Mouse (Mus musculus) midbrain, embryonic 16.5 days (tissue): ENCODE measurements around the gene Asic1. TPM values are rescaled to one million over a fixed set of nuclear protein-coding genes. Genes with fewer than 3 reads are reported as not detected.
A peak's percentile ranks its signal among the peaks of the same experiment; 100 is the strongest.

Experiments used
- ATAC-seq: fragments of 200-750 bp; cut with Nextera tagmentation; 2 replicates; pipeline ENCODE4 v1.8.0; 2017; ENCODE audit warnings: moderate TSS enrichment
- H3K27ac ChIP-seq: fragments of 300-500 bp; sonication (generic); 2 replicates; pipeline ENCODE4 v1.5.1; 2014; ENCODE audit warnings: mild to moderate bottlenecking, low read length, mixed read lengths
- H3K27me3 ChIP-seq: fragments of 300-500 bp; sonication (generic); 2 replicates; pipeline ENCODE4 v1.6.1; 2014; ENCODE audit warnings: low read depth, low read length, mixed read lengths; ENCODE audit not compliant: control insufficient read depth, insufficient read depth
- H3K36me3 ChIP-seq: fragments of 300-500 bp; sonication (generic); 2 replicates; pipeline ENCODE4 v1.6.1; 2014; ENCODE audit warnings: mild to moderate bottlenecking, low read length, moderate library complexity, mixed read lengths; ENCODE audit not compliant: control insufficient read depth, insufficient read depth
- H3K4me1 ChIP-seq: fragments of 300-500 bp; sonication (generic); 2 replicates; pipeline ENCODE4 v1.6.1; 2014; ENCODE audit warnings: mild to moderate bottlenecking, low read length, mixed read lengths; ENCODE audit not compliant: control insufficient read depth, insufficient read depth
- H3K4me2 ChIP-seq: fragments of 300-500 bp; sonication (generic); 2 replicates; pipeline ENCODE4 v1.6.1; 2014; ENCODE audit warnings: mild to moderate bottlenecking, low read length, mixed read lengths
- H3K4me3 ChIP-seq: fragments of 300-500 bp; sonication (generic); 2 replicates; pipeline ENCODE4 v1.5.1; 2014; ENCODE audit warnings: low read depth, mild to moderate bottlenecking, low read length, moderate library complexity, mixed read lengths
- H3K9ac ChIP-seq: fragments of 300-500 bp; sonication (generic); 2 replicates; pipeline ENCODE4 v1.6.1; 2014; ENCODE audit warnings: low read depth, low read length, mixed read lengths
- H3K9me3 ChIP-seq: fragments of 300-500 bp; sonication (generic); replicated peaks from 2 replicates; pipeline ENCODE4 v1.6.1; 2014; ENCODE audit warnings: mild to moderate bottlenecking, low read length, mixed read lengths; ENCODE audit not compliant: control insufficient read depth, poor library complexity, severe bottlenecking
- WGBS: fragments of 180-500 bp; shearing (Covaris S2); extraction: QIAGEN DNeasy Blood & Tissue Kit; methylation state at CpG from one replicate; pipeline ENCODE4 v1.1.7; 2014; 5-methylcytosine and 5-hydroxymethylcytosine counted together
- polyA plus RNA-seq: library from polyadenylated mRNA; unstranded; fragments of >200 nt; fragmentation: Nextera tagmentation; extraction: Ambion mirVana; gene quantifications from 2 replicates; pipeline ENCODE4 v1.2.1, GENCODE M21; 2015

Gene Asic1
- polyA plus RNA-seq, 1 experiment from 2014 or later: 53.9 TPM

DNA sequence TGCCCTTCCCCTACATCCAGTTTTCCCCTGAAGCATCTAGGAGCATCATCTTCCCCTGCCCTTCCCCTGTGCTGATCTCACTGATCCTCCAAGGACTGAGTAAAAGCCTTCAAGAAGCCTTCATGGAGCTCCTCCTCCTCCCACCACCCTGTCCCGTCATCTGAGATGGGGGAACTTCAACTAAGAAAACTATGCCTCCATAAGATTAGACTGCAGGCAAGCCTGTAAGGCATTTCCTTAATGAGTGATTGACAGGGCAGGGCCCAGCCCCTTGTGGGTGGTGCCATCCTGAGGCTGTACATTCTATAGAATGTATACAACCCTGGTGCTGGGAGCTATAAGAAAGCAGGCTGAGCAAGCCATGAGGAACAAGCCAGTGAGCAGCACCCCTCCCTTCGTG is 11.7 kb upstream of the Asic1 start:
- no peak overlapping the region for H3K9ac ChIP-seq
- no peaks in the 10 kb centered on the region for H3K36me3 ChIP-seq
- H3K27me3 ChIP-seq: peaks cover 12% of the 10 kb centered on the region; the same call in 1 of the 2 replicates
- 69% methylated on average over 2 of the region's 2 CpGs for WGBS
- H3K4me2 ChIP-seq: no peak overlapping the region
- no peaks in the 10 kb centered on the region for H3K9me3 ChIP-seq
- no peak overlapping the region for H3K27ac ChIP-seq
- H3K4me1 ChIP-seq: peaks cover 10% of the 10 kb centered on the region; the same call in 1 of the 2 replicates
- no peak overlapping the region for H3K4me3 ChIP-seq
- ATAC-seq: no peak

DNA sequence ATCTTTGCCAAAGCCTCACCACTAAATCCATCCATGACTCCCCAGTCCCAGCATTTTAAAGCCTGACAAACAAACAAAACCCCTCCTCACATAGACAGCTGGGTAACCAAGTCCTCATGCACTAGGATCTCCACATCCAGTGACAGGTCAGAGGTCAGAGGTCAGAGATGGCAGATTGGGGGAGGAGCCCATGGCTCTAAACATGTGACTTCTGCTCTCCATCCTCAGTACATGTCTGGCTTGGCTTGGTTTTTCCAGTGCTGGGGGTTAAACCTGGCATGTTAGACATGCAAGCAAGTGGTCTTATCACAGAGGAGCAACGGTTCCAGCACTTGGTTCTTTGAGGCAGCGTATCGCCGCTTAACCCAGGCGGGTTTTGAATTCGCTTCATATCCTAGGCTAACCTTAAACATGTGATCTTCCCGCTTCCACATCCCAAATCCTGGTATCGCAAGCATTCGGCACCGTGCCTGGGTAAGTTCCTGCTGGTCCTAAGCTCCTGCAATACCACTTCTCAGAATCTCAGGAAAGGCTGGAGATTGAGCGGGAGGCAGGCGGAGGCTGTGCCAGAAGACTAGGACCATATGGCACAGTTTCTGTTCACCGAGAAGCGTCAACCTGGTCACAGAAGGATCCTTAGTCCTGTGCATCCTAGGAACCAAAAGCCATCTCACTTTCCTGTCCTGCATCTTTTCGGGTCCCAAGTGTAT is 8.9 kb upstream of the Asic1 start:
- Histone ChIP-seq H3K9ac (no peak overlapping the region), H3K27me3 (no peaks in the 10 kb centered on the region), H3K4me1 (peaks cover 20% of the 10 kb centered on the region), H3K4me2 (no peak overlapping the region), H3K9me3 (no peaks in the 10 kb centered on the region), H3K4me3 (no peak overlapping the region), H3K27ac (0 out of 2 replicates have a peak overlapping the region, but pooled peaks have one; percentile 47), H3K36me3 (no peaks in the 10 kb centered on the region)
- ATAC-seq: no peak
- 95% methylated on average over 15 of the region's 15 CpGs for WGBS

DNA sequence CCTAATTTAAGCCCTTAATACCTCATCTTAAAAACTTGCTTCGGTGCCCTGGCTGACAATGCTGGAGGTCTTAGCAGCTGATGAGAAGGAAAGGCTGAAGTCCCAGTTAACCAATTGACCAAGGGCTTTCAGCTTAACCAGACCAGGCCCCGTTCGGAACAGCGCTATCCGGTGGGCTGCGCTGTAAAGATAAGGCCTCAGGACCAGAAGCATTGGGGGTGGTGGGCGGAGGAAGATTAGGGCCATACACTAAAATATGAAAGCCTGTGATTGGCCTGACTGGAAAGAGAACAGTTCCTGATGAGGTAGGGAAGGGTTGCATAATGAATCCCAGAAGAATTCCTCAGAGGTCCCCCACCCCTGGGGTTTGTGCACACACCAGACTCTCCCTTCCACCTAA is 7.8 kb upstream of the Asic1 start:
- H3K36me3 ChIP-seq: no peaks in the 10 kb centered on the region
- H3K4me2 ChIP-seq: no peak overlapping the region
- ATAC-seq: no peak
- no peaks in the 10 kb centered on the region for H3K27me3 ChIP-seq
- peak overlapping the region; percentile 54; the same call in 1 of the 2 replicates for H3K27ac ChIP-seq
- WGBS: 49% methylated on average over 7 of the region's 7 CpGs
- H3K4me1 ChIP-seq: peaks cover 21% of the 10 kb centered on the region
- no peak overlapping the region for H3K9ac ChIP-seq
- no peaks in the 10 kb centered on the region for H3K9me3 ChIP-seq
- H3K4me3 ChIP-seq: no peak overlapping the region

DNA sequence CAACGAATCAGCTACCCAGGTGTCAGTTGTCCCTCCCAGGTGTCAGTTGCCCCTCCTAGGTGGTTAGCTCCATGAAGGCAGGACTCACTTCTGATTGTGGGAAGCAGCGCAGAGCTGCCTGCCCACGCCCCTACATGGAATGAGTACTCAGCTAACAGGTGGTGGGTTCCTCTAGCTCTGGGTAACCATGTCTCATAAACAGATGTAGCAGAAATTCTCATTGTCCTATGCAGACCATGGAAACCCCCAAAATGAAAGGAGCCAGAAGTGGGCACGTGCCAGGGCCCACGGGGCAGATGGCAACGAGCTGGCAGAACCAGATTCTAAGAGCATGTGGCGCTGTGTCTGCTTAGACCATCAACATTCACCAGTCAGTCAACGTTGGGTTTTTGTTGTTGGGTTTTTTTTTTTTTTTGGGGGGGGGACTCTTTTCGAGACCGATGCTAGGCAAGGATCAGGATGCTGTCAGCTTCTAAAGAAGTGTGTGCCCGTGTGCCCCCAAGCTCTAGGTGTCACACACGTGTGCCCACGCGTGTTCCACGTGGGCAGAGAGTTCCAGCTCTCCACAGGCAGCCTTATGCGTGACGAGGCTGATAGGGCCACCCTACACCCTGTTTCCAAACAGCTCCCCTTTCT is 6.1 kb upstream of the Asic1 start:
- peak overlapping the region; percentile 63 for H3K9ac ChIP-seq
- H3K36me3 ChIP-seq: no peaks in the 10 kb centered on the region
- no peaks in the 10 kb centered on the region for H3K27me3 ChIP-seq
- no peak for ATAC-seq
- H3K4me2 ChIP-seq: peak overlapping the region; percentile 66
- H3K9me3 ChIP-seq: no peaks in the 10 kb centered on the region
- 4% methylated on average over 17 of the region's 17 CpGs for WGBS
- peaks cover 27% of the 10 kb centered on the region for H3K4me1 ChIP-seq
- H3K4me3 ChIP-seq: peak overlapping the region; percentile 37
- H3K27ac ChIP-seq: peak overlapping the region; percentile 59

DNA sequence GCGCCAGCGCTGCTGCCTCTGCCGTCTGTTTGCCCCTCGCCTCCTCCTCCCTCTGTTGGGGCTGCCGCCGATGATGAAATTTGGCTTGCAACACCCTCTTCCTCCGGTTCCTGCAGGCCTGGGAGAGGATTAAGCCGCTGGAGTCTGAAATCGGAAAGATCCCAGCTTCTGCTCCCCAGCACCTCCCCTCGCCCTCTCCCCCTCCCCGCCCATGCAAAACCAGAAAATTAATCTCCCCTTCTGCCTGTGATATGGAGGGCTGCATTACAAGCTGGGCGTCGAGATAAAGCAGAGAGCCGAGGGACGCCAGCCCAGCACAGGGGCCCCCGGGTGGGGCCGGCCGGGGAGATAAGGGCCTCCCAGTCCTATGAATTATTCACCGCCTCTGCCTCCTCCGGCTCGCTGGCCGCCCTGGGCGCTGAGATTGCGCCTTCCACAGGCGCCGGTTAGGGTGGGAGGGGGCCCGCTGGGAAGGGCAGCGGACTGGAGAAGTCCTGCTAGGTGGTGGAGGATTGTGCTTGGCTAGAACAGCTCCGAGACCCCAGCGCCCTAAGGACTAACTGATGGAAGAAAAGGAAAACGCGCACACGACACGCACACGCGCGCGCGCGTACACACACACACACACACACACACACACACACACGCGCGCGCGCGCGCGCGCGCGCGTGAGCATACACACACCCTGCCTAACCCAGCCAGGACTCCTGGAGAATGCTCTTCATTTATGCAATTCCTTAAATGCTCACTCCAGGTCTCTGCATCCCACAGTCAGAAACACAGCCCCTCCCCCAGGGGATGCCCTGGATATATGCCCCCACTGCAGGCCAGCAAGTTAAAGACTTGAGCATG is 5.3 kb upstream of the Asic1 start:
- ATAC-seq: peak; percentile 85
- Histone ChIP-seq H3K9ac (peak overlapping the region; percentile 63), H3K27me3 (no peaks in the 10 kb centered on the region), H3K36me3 (no peaks in the 10 kb centered on the region), H3K4me3 (peak overlapping the region; percentile 37), H3K4me2 (peak overlapping the region; percentile 66), H3K4me1 (peaks cover 34% of the 10 kb centered on the region), H3K9me3 (no peaks in the 10 kb centered on the region), H3K27ac (peak overlapping the region; percentile 59)
- WGBS: under 1% methylated on average over 52 of the region's 52 CpGs

DNA sequence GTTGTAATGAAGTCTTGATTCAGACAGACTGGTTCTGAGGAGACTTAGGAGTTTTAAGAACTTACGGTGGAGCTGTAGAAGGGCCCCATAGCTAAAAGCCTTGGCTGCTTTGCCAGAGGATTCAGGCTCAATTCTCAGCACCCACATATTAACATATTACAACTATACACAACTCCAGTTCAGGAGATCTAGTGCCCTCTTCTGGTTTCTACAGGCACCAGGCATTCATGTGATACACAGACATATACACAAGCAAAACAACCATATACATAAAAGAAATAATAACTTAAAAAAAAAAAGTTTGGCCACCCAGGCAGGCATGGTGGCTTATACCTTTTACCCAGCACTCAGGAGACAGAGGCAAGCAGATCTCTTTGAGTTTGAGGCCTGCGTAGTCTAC is 2.6 kb upstream of the Asic1 start:
- H3K4me2 ChIP-seq: no peak overlapping the region
- no peak overlapping the region for H3K9ac ChIP-seq
- no peak overlapping the region for H3K4me3 ChIP-seq
- no peak overlapping the region for H3K27ac ChIP-seq
- H3K36me3 ChIP-seq: no peaks in the 10 kb centered on the region
- WGBS: 95% methylated on average over 2 of the region's 2 CpGs
- H3K4me1 ChIP-seq: peaks cover 48% of the 10 kb centered on the region
- ATAC-seq: no peak
- H3K9me3 ChIP-seq: no peaks in the 10 kb centered on the region
- no peaks in the 10 kb centered on the region for H3K27me3 ChIP-seq

DNA sequence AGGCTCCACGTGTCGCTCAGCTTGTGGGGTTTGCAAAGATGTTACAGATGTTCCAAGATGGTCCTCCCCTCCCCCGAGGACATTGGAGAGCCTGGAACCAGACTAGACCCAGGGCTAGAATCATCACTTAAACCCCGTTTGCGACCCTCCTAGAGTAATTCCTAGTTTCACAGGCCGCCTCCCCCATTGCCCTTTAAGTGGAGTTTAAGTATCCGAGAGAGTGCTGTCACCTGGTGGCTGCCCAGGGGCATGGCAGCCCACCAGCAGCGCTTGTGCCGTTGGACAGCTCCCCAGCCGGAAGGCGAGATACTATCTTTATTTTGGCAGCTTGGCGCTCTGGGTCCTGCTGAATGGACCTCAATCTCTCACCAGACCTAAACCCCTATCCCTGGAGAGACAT is 1.3 kb upstream of the Asic1 start:
- 2% methylated on average over 12 of the region's 12 CpGs for WGBS
- peak overlapping the region; percentile 39 for H3K4me2 ChIP-seq
- H3K4me3 ChIP-seq: no peak overlapping the region
- peaks cover 54% of the 10 kb centered on the region for H3K4me1 ChIP-seq
- no peaks in the 10 kb centered on the region for H3K27me3 ChIP-seq
- H3K36me3 ChIP-seq: no peaks in the 10 kb centered on the region
- ATAC-seq: no peak
- H3K27ac ChIP-seq: 0 out of 2 replicates have a peak overlapping the region, but pooled peaks have one; percentile 20
- no peak overlapping the region for H3K9ac ChIP-seq
- no peaks in the 10 kb centered on the region for H3K9me3 ChIP-seq

DNA sequence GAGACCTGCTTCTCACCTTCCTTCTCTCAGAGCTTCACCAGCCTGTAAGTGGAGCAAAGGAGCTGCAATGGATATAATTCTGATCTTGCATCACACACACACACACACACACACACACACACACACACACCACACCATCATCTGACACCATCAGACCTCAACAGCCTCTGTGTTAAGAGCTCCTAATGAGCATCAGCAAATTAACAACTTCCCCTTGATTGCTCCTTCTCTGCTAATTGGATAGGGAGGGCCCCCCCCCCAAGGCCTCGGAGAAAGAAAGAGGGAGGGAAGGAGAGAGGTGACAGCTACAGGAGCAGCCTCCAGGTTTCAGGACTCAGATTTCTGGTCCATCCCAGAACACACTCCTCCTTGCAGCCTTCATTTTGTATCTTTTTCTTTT is 776 bp upstream of the Asic1 start:
- no peak for ATAC-seq
- Histone ChIP-seq H3K9ac (no peak overlapping the region), H3K4me3 (no peak overlapping the region), H3K4me2 (peak overlapping the region; percentile 84), H3K36me3 (no peaks in the 10 kb centered on the region), H3K27ac (peak overlapping the region; percentile 94), H3K27me3 (no peaks in the 10 kb centered on the region), H3K4me1 (peaks cover 53% of the 10 kb centered on the region), H3K9me3 (no peaks in the 10 kb centered on the region)
- 6% methylated on average over 1 of the region's 1 CpGs for WGBS
